Mouse (Mus musculus): ENCODE measurements around the gene Medag.

Gene Medag

DNA sequence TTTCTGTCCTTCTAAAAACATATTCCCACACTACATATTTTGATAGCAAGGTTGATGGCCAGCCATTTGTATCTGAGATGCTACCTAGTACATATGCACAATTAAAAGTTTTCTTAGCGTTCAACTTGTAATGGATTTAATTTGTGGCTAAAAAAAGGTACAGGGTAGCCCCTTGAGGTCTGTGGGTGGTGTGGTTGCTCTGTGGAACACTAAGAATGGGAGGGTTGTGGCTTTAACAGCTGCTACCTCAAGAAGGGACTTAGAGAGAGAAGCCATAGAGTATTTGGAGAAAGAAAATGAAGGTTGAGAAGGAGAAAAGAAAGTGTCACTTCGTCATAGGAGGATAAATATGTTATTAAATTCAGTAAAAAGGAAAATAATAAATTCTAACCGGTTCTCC, 19.4 kb downstream of the Medag start:
- no peak for DNase-seq

DNA sequence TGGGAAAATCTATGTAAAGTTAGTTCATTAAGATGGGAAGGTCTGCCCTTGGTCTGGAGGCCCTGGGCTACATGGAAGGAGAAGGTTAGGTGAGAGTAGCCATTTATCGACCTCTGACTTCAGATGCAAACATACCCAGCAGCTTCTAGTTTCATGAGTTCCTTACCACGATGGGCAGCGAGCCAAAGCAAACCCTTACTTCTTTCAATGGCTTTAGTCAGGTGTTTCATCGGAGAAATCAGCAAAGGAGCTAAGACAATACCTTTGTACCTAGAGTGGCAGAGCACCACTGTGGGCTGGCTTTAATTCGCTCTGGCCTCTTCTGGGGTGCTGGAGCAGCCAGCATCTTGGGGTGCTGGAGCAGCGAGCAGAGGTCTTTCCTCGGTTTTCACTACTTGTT, 22.1 kb downstream of the Medag start:
- peak; percentile 24 for DNase-seq

DNA sequence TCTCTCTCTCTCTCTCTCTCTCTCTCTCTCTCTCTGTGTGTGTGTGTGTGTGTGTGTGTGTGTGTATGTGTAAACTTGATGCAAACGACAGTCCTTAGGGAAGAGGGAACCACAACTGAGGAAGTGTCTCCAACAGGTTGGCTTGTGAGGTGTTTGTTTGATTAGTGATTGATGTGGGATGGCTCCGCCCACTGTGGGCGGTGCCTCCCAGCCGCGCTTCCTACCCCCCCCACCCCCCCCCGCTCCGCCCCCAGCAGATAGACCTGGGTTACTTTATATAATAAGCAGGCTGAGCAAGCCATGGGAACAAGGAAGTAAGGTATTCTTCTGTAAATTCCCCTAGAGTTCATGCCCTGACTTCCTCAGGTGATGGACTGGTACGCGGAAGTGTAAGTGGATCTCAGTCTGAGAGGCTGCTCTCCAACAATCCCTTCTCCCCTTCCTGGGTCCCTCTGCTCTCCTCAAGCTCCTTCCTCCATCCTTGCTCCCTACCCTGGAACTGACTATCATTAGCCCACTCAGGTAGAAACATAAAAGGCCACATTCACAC, 22.7 kb downstream of the Medag start:
- no peak for DNase-seq

DNA sequence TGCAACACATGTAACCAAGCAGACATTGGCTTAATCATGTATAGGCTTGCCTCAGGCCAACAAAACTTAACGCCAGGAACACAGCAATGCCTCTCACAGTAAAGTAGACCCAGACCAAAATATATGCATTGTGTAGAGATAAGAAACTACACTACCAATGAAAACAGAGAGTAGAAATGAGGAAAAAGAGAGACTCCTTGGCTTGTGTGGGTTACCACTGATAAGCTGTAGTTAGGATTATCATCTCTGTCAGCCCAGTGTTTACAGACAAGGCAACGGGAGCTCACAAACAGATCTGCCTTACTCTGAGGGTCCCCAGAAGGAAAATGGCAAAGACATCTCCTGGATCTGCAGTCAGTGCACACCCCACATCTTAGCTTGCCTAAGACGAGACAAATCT, 25.0 kb downstream of the Medag start:
- DNase-seq, result no peak

DNA sequence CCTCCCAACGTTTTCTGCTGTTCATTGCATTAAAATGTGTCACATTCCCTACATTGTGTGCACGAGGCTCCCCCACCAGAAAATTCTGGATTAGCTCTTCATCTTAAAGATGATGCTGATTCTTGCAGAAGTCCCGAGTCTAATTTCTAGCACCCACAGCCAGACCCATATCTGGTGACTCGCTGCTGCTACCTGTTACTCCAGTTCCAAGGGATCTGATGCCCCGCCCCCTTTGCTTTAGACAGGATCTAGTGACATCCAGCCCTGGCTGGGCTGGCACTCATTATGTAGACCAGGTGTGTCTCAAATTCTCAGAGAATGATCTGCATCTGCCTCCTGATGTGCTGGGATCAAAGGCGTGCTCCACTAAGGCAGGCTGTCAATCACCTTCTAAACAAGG, 25.6 kb downstream of the Medag start:
- DNase-seq, result no peak

DNA sequence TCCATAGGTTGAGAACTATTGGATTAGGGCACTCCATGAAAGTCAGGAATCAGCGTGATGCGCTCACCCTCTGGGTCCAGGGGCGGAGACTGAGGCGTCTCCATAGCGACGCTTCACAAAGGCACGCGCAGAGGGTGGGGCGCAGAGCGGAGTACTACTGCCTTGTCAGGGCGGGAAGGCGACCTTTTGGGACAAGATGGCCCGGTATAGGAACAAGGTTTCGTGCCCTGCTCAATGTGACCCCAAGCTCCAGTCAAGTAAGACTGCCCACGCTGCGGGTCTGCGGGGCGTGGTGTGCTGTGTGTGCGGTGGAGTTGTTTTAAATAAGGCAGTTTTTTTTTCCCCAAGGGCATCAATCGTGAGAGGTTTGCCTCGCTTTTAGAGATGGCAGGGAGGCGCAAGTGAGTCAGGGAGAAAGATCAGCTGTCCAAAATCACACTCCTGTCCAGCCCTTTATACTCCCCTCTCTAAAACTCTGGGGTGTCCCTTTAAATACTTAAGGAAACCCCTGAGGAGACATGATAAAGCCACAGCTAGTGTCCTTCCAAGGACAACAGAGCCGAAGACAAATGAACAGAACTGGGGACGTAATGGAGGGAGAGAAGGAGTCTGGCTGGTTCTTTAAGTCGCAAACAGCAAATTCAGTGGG, 28.1 kb downstream of the Medag start, which contains the start of gene Tex26:
Gene Tex26 (plus strand): TSS at position 130 of the 649 bp plus-strand sequence.
- peak; percentile 76 for DNase-seq

DNA sequence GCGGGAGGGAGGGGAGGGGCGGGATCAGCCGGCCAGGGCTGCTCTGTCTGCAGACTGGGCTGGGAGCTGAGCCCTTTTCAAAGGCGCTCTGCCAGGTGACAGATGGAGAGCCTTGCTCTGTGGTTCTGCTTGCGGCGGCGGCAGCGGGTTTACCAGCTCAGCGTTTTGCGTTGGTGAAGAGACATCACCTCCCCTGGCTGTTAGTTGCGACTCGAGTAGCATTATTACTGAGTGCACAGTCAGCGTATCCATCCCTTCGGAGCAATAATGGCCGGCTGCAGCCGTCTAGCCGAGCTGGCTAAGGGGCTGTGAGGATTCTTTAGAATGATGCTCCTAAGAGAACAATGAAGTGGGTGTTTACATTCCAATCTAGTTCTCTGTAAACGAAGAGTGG, 28.6 kb downstream of the Medag start:
- DNase-seq, result peak; percentile 62

DNA sequence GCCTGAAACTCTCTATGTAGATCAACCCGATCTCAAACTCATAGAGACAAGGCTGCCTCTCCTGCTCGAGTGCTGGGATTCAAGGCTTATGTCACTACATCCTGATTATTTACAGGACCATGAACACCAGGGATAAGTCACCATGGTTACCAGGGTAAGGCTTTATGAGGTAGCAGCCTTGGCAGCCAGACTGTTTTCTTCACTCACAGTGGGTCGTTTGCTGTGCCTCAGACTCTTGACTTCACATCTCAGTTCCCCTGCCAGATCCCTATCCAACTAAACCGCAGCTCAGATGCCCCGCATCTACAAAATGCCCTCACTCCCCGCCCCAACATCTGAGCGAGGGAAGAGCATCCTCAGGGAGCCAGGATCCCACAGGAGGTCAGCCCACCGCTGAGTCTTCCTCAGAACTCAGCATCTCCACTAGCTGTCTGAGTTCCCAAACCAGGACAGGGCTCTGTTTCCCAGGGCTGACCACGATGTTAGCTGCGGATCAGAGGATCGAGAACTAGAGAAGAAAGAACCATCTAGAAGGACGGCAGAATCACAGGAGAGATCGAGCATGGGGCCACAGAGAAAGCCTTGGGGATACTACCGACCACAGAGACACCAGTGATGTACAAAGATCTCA, 30.2 kb downstream of the Medag start:
- DNase-seq, result no peak

DNA sequence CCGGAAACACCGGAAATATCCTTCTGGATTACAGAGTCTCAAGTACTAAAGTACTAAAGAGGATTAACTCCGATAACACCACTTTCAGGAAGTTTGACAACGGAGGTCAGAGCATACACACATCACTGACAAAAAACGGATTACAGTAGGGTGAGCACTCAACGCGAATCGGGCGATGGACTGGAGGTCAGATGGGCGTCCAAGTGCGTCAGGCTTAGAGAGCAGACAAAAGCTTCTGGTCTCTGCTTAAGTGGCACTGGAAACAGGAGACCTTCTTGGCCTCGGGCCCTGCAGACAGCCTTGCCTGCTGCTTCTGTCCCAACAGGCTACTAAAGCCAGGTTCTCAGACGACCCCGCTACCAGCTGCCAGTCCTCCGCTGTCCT, 30.7 kb downstream of the Medag start:
- DNase-seq, result no peak

DNA sequence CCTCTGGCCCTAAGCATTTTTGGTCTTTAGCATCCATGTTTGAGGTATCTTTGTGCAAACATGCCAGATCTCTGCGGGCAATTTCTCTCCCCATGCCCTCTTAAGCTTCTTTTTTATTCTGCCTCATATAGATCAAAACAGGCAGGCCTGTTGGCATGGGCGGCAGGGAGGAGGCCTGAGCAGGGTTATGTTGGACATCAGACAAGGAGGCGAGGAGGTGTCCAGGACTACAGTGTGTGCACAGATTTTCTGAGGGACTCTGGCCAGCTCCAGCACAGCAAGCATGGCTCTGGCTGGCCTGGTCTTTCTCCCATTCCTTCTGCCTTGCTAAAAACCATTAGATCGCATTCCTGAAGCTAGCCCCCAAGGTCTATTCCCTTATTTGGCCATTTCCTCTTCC, 32.9 kb downstream of the Medag start:
- no peak for DNase-seq

DNA sequence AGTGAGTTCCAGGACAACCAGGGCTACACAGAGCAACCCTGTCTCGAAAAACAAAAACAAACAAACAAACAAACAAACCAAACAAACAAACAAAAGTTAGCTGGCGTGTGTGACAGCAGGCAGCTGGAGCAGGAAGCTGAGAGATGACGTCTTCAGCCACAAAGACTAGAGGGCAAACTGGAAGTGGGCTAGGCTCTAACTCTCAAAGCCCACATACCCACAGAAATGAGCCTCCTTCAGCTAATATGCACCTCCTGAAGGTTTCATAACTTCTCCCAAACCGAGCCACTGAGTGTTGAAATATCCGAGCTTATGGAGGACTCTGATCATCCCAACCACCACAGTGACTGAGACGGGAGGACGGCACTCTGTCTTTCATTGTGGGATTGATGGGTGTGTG, 34.9 kb downstream of the Medag start:
- no peak for DNase-seq

DNA sequence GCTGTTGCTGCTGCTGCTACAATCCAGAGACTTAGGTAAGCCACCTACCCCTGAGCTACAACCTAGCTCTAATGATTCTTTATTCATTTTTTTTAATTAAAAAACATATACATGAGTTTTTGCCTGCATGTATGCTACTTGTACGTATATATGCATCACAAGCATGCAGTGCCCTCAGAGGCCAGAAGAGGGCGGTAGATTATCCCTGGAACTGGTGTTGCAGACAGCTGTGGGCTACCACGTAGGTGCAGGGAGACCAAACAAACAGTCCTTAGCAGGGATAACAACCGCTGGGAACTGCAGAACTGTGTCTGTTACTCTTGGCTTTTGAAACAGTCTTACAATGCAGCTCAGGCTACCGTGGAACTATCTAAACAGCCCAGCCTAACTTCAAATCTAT, 36.2 kb downstream of the Medag start:
- DNase-seq, result no peak

DNA sequence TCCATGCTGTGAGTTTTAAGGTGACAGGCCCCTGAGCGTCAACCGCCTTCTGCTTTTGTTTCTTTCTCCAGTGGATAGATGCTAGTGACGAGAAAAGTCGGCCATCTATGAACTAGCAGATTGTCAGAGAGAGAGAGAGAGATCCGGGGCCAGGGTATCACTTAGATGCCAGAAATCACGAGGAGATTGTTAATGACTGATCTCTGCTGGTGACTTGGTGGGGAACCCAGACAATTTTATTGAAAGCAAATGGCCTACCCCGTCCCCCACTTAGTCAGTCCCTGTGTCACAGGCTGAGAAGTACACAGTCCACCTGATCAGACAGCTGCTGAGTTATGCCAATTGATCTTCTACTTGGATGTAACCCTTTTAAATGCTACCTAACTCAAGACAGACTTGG, 37.9 kb downstream of the Medag start:
- DNase-seq, result no peak

DNA sequence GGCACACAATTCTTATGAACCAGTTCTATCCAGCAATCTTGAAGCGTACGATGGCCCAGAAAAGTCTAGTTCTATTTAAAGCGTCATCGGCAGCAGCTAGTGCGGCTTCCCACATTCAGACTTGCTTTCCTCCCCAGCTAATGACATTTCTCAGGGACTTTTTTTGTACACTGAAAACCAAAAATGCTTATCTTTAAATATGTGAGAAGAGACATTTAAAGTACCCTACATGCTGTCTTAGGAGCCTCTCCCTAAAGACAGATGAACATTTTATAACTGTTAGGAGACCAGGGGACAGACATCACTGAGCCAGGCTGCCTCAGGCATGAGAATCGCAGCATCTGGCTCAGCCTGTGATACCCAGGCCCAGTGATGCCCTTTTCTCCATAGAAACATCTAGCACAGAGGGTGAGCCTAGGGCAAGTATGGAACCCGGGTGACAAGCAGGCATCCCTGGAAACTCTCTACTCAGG, 39.7 kb downstream of the Medag start:
- no peak for DNase-seq

DNA sequence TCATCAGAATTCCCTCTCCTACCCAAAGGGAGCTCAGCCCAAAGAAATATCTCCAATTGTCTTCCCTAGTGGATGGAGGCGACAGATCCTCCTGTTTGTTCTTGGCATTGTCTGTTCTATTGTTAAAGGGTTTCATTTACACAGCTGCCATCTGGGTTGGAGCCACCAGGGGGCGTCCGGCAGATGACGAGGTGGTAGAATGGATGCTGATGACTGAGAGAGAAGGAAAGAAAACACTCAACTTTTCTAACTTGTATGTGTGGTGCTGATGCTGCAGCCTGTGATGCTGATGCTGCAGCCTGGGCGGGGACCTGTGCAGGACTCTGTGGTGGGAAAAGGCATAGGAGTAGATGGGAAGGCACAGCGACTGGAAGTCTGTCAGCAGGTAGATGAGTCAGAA, 42.7 kb downstream of the Medag start:
- peak; percentile 81 for DNase-seq

DNA sequence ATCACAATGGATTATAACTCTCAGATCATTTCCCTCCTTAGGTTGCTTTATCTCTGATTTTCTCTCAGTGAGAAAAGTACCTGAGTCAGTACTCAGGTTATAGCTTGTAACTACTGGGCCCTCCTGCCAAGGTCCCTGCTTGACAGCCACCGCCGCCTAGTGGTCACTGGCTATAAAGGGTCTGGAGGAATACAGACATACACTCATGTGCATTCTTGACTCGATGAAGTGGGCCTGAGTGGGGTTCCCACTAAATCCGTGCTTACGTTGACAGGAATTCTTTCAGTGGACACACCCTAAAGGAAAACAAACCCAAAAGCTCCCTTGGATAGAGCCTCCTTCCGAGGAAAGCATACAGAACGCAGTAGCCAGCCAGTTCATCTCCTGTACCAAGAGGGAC, 45.0 kb downstream of the Medag start:
- DNase-seq, result no peak

DNA sequence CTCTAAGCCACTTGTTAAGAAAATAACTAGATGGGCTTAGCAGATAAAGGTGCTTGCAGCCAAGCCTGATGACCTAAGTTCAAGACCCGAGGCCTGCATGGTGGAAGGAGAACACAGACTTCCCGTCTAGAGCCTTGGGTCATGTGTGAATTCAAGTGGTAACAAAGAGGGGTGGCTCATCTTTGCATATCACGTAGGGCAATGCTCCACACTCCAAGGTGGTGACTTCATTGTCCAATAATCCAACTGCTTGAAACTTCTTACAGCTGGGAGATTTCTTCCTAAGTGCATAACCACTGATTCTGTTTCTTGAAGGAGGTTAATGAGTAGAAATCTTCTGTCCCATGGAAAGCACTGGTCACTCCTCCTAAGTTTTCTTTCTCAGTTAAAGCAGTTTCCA, 50.5 kb downstream of the Medag start:
- no peak for DNase-seq

DNA sequence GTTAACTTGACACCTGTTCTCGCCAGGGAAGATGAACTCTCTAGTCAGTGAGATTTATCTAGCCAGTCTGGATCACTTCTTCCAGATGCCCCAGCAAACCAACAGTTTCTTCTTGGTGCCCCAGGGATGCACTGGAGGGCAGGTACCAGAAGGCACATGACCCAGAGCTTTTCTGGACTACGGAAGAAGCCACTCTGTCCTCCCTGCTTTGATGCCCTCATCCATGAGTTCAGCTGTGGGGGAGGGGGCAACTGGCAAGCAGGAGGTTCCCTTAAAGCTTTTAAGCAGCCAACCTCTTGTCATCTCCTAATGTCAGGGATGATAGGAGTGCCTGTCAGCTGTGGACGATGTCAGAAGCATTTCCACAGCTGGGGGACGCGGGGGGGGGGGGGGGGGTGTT, 53.8 kb downstream of the Medag start:
- no peak for DNase-seq

DNA sequence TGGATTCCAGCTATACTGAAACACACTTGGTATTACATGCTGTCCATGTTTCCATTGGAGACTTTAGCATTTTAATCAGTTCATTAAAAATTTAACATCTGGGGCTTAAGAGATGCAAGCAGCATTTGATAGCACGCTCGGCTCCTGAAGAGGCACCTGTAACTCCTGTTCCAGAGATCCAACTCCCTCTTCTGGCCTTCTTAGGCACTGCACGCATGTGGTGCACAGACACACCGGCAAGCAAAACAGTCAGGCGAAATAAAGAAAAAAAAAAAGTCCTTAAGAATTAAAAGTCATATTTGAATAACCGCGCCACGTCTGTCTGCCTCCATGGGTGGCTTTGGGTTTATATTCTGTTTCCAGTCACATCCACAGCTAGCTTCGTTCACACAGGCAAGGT, 62.6 kb downstream of the Medag start:
- no peak for DNase-seq

DNA sequence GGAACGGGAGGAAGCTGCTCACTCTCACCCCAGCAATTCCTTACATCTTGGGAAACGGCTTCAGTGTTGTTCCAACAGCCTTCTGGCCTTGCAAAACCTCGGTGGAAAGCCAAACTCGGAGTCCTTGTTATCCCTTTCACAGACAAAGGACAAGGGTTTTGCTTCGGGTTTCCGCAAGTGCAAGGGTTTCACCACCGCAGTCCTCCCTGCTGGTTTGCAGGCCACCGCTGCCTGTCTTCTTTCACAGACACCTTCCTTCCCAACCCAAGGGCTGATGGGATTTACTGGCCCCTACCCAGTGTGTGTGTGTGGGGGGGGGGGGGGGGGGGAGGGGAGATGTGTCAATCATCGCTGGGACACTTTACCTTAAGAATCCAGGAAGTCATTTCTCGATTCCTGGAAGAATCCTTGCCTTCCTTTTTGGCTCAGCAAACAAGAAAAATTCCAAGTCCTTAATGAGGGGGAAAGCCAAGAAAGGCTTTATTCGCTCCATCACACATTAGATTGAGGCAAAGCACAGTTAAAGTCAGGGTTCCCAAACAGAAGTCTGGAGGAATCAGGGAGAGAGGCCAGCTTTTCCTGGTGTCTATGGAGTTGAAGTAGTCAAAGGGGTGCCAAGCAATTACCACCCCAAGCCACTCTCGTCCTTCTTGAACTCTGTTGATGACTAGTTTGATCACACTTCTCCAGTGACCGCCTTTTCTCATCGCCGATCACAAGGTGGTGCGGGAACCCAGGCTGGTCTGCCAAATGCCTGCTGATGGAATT, 63.3 kb downstream of the Medag start:
- no peak for DNase-seq

Data from kidney, postnatal 10 days (tissue).